Mouse (Mus musculus) kidney, adult 2 months (tissue): ENCODE measurements around the gene Adssl1. TPM values are rescaled to one million over a fixed set of nuclear protein-coding genes. Genes with fewer than 3 reads are reported as not detected.

Source experiments
- DNase-seq: peaks from one replicate; pipeline ENCODE4 v3.0.0; 2021
- H3K27ac ChIP-seq: fragments of 200-500 bp; 2 replicates; pipeline ENCODE4 v1.5.1; 2012; ENCODE audit warnings: low read depth, low read length, control low read depth, inconsistent platforms; ENCODE audit not compliant: insufficient read depth
- H3K27me3 ChIP-seq: fragments of 200-500 bp; replicated peaks from 2 replicates; pipeline ENCODE4 v1.6.1; 2012; ENCODE audit warnings: mild to moderate bottlenecking, moderate library complexity, low read length, inconsistent platforms; ENCODE audit not compliant: control insufficient read depth, insufficient read depth
- H3K36me3 ChIP-seq: fragments of 200-500 bp; 2 replicates; pipeline ENCODE4 v1.6.1; 2012; ENCODE audit warnings: mild to moderate bottlenecking, moderate library complexity, low read length, inconsistent platforms; ENCODE audit not compliant: control insufficient read depth, insufficient read depth
- H3K4me1 ChIP-seq: fragments of 200-500 bp; 2 replicates; pipeline ENCODE4 v1.6.1; 2011; ENCODE audit warnings: low read length; ENCODE audit not compliant: control insufficient read depth, insufficient read depth
- H3K4me3 ChIP-seq: fragments of 200-500 bp; 2 replicates; pipeline ENCODE4 v1.5.1; 2011; ENCODE audit warnings: mild to moderate bottlenecking, low read depth, low read length, control low read depth; ENCODE audit not compliant: insufficient read depth
- CTCF ChIP-seq: fragments of 200-500 bp; conservative IDR thresholded peaks from 2 replicates; pipeline ENCODE4 v1.5.1; 2011; ENCODE audit warnings: low read depth, mild to moderate bottlenecking, control low read depth, low read length, moderate library complexity, mixed read lengths; ENCODE audit not compliant: insufficient read depth, insufficient read length
- POLR2A ChIP-seq: fragments of 200-500 bp; IDR thresholded peaks from one replicate; pipeline ENCODE4 v1.6.1; 2011; ENCODE audit warnings: low read depth, low read length, control low read depth
- WGBS: fragments of 180-500 bp; shearing (Covaris S2); methylation state at CpG from one replicate; pipeline ENCODE4 v1.1.7; 2018; 5-methylcytosine and 5-hydroxymethylcytosine counted together
- polyA plus RNA-seq: library from polyadenylated mRNA; depleted of rRNA; stranded (reverse); fragments of >200 nt; gene quantifications from 2 replicates; pipeline ENCODE4 v1.2.3, GENCODE M21; 2012

Adssl1 gene
- polyA plus RNA-seq, 1 experiment = 10.4 TPM

DNA sequence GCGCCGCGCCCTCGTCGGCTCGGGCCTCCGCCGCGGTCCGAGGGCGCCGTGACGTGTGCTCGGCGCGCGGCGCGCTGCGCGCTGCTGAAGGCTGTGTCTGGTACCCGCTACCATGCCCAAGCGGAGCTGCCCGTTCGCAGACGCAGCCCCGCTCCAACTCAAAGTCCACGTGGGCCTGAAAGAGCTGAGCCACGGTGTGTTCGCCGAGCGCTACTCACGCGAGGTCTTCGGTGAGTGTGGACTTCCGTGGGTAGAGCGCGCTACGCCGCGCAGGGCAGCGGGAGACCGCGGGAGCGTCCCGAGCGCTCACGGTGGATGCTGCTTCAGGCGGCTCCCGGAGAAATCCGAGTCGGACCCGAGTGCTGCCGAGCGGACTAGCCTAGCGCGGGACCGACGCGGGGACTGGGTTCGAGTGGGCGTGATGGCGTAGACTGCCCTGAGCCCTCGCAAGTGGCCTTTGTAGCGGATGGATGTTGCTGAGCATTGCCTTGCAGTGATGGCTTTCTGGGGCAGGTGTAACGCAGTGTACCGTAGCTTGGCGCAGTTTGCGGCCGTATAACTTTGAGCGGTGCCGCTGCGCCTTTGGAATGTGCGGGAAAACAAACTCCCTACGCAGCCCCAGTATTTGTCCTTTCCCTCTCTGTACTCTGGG lies 25.1 kb downstream of the Adssl1 start:
- H3K36me3 ChIP-seq = no peaks in the 10 kb centered on the region
- H3K27ac ChIP-seq = peak overlapping the region; percentile 40; the same call in 1 of the 2 replicates
- no peak for DNase-seq
- H3K4me3 ChIP-seq = peak overlapping the region; percentile 65
- TF ChIP-seq POLR2A (no peak), CTCF (no peak)
- under 1% methylated on average over 75 of the region's 75 CpGs for WGBS
- H3K4me1 ChIP-seq = no peaks in the 10 kb centered on the region
- H3K27me3 ChIP-seq = no peaks in the 10 kb centered on the region

GRCm38 (mm10) chr12:112646139-112646538 lies 26.3 kb downstream of the Adssl1 start:
- TF ChIP-seq CTCF (no peak), POLR2A (no peak)

DNA sequence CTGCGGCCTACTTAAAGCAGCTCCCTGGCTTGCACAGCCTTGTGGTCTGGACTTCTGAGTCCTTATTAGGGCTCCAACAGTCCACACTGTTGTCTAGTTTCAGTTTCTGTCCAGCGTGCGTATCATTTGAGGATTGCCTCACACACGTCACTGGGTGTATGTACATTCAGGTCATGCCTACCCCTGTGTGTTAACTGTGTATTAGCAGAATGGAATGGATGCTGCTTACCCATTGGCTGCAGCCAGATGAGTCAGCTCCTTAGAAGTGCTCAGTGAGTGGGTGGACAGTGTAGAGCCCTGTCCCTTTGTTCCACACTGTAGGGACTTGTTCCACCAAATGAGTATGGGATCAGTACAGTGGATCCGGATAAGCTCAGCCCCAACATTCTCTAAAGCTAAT lies 28.2 kb downstream of the Adssl1 start:
- no peak for DNase-seq
- 89% methylated on average over 5 of the region's 5 CpGs for WGBS
- Histone ChIP-seq H3K27me3 (no peaks in the 10 kb centered on the region), H3K4me1 (no peaks in the 10 kb centered on the region), H3K36me3 (no peaks in the 10 kb centered on the region), H3K4me3 (no peak overlapping the region), H3K27ac (no peak overlapping the region)
- TF ChIP-seq CTCF (no peak), POLR2A (no peak)

More at GRCm38 (mm10) chr12:112646139-112646538, 26.3 kb downstream of the Adssl1 start:
- H3K27ac ChIP-seq = no peak overlapping the region
- H3K4me3 ChIP-seq = no peak overlapping the region
- H3K4me1 ChIP-seq = no peaks in the 10 kb centered on the region
- H3K36me3 ChIP-seq = no peaks in the 10 kb centered on the region
- 62% methylated on average over 6 of the region's 6 CpGs for WGBS
- H3K27me3 ChIP-seq = no peaks in the 10 kb centered on the region
- DNase-seq = no peak

- TF ChIP-seq CTCF = no peak
- no peak for TF ChIP-seq POLR2A
- DNase-seq = no peak
- Histone ChIP-seq H3K27ac (no peak overlapping the region), H3K27me3 (no peaks in the 10 kb centered on the region), H3K4me1 (no peaks in the 10 kb centered on the region), H3K4me3 (no peak overlapping the region), H3K36me3 (no peaks in the 10 kb centered on the region)
- WGBS = 70% methylated on average over 5 of the region's 5 CpGs
Observed at GRCm38 (mm10) chr12:112651778-112652439, 32.1 kb downstream of the Adssl1 start.

GRCm38 (mm10) chr12:112653157-112653824 lies 33.4 kb downstream of the Adssl1 start:
- DNase-seq = peak; percentile 91
- no peak overlapping the region for H3K4me3 ChIP-seq
- no peak for TF ChIP-seq POLR2A
- TF ChIP-seq CTCF = peak; percentile 99
- no peaks in the 10 kb centered on the region for H3K4me1 ChIP-seq
- H3K36me3 ChIP-seq = no peaks in the 10 kb centered on the region
- WGBS = 31% methylated on average over 7 of the region's 7 CpGs
- no peak overlapping the region for H3K27ac ChIP-seq
- H3K27me3 ChIP-seq = no peaks in the 10 kb centered on the region

DNA sequence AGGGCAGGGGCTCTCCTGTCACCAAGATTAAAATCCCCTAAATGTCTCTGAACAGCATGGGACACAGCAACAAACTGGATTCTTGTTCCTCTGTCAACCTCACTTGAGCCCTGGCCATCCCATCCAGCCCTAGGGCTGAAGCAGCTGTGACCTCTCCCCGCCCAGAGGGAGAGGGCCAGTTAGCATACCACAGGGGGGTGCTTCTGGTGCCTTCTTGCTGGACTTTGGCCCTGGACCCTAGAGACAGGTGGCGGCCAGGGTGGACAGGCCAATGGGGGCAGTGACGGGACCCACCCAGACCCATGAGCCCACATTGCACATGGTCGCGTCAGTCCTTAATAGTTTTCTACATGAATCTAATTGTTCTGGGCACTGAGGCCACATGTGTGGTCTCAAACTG lies 34.2 kb downstream of the Adssl1 start:
- Histone ChIP-seq H3K27ac (no peak overlapping the region), H3K4me1 (no peaks in the 10 kb centered on the region), H3K27me3 (no peaks in the 10 kb centered on the region), H3K4me3 (no peak overlapping the region), H3K36me3 (no peaks in the 10 kb centered on the region)
- DNase-seq = no peak
- WGBS = 85% methylated on average over 5 of the region's 5 CpGs
- no peak for TF ChIP-seq POLR2A

DNA sequence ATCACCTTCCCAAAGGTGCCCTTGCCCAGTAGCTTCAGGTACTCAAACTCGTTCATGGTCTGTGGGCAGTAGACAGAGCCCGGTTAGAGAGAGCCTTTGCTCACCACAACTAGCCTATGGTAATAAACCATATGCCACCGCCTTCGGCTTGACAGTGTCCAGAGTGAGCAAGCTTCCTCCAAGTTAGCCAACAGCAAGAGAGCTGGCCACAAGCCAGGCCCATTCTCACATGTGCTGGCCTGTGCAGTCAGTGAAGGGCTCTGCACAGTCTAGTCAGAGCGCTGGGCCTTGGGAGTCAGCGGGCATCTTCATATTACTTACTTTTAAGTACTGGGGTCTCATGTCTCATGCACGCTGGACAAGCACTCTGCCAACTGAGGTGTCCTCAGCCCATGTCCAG lies 38.8 kb downstream of the Adssl1 start:
- Histone ChIP-seq H3K4me1 (no peaks in the 10 kb centered on the region), H3K27ac (no peak overlapping the region), H3K4me3 (no peak overlapping the region), H3K36me3 (no peaks in the 10 kb centered on the region), H3K27me3 (no peaks in the 10 kb centered on the region)
- 73% methylated on average over 7 of the region's 7 CpGs for WGBS
- DNase-seq = no peak
- no peak for TF ChIP-seq POLR2A
- no peak for TF ChIP-seq CTCF
